Mouse (Mus musculus): ENCODE measurements at regions not wholly inside any gene's neighbourhood (a gene's known extent, or its start where the extent isn't known, plus 50 kb on each side); places are given as distances from the start of the nearest gene placed in this dataset.

- DNase-seq = no peak
Observed at GRCm38 (mm10) chr1:195312426-195312825, 135.9 kb upstream of the Cr2 start.

- DNase-seq = no peak
Observed at GRCm38 (mm10) chr1:195285076-195285475, 108.6 kb upstream of the Cr2 start.

GRCm38 (mm10) chr1:195241496-195241895 is 65.0 kb upstream of the Cr2 start:
- DNase-seq = peak; percentile 100

GRCm38 (mm10) chr1:195232658-195233057 is 56.1 kb upstream of the Cr2 start:
- peak; percentile 27 for DNase-seq

GRCm38 (mm10) chr1:195227007-195227406 is 50.5 kb upstream of the Cr2 start:
- DNase-seq = no peak
